Mouse (Mus musculus) kidney, embryonic 16.5 days (tissue): Measurements from ENCODE around the gene Fam102b. TPM values are rescaled to one million over a fixed set of nuclear protein-coding genes. Genes with fewer than 3 reads are reported as not detected.

Experiments
- ATAC-seq: fragments of 200-750 bp; cut with Nextera tagmentation; 2 replicates; pipeline ENCODE4 v1.8.0; 2017; ENCODE audit warnings: moderate TSS enrichment; ENCODE audit not compliant: low FRiP score, low TSS enrichment
- H3K27ac ChIP-seq: fragments of 300-500 bp; sonication (generic); 2 replicates; pipeline ENCODE4 v1.5.1; 2014; ENCODE audit warnings: low read length
- H3K27me3 ChIP-seq: fragments of 300-500 bp; sonication (generic); 2 replicates; pipeline ENCODE4 v1.6.1; 2014; ENCODE audit warnings: low read length, control low read depth, mixed read lengths; ENCODE audit not compliant: insufficient read depth
- H3K36me3 ChIP-seq: fragments of 300-500 bp; sonication (generic); 2 replicates; pipeline ENCODE4 v1.6.1; 2014; ENCODE audit warnings: low read length, control low read depth, mixed read lengths; ENCODE audit not compliant: insufficient read depth
- H3K4me1 ChIP-seq: fragments of 300-500 bp; sonication (generic); 2 replicates; pipeline ENCODE4 v1.6.1; 2014; ENCODE audit warnings: low read length, control low read depth, mixed read lengths; ENCODE audit not compliant: insufficient read depth
- H3K4me2 ChIP-seq: fragments of 300-500 bp; sonication (generic); replicated peaks from 2 replicates; pipeline ENCODE4 v1.6.1; 2014; ENCODE audit warnings: low read depth, low read length
- H3K4me3 ChIP-seq: fragments of 300-500 bp; sonication (generic); 2 replicates; pipeline ENCODE4 v1.5.1; 2014; ENCODE audit warnings: mild to moderate bottlenecking, low read length
- H3K9ac ChIP-seq: fragments of 300-500 bp; sonication (generic); replicated peaks from 2 replicates; pipeline ENCODE4 v1.6.1; 2014; ENCODE audit warnings: low read length
- H3K9me3 ChIP-seq: fragments of 300-500 bp; sonication (generic); 2 replicates; pipeline ENCODE4 v1.6.1; 2016; ENCODE audit warnings: low read length, control low read depth
- WGBS: fragments of 180-500 bp; shearing (Covaris S2); extraction: QIAGEN DNeasy Blood & Tissue Kit; methylation state at CpG from one replicate; pipeline ENCODE4 v1.1.7; 2014; 5-methylcytosine and 5-hydroxymethylcytosine counted together
- polyA plus RNA-seq: library from polyadenylated mRNA; unstranded; fragments of >200 nt; fragmentation: Nextera tagmentation; extraction: Ambion mirVana; gene quantifications from 2 replicates; pipeline ENCODE4 v1.2.1, GENCODE M21; 2015

The Fam102b gene
- polyA plus RNA-seq: 3.3 and 4.1 TPM in 2 replicates

DNA sequence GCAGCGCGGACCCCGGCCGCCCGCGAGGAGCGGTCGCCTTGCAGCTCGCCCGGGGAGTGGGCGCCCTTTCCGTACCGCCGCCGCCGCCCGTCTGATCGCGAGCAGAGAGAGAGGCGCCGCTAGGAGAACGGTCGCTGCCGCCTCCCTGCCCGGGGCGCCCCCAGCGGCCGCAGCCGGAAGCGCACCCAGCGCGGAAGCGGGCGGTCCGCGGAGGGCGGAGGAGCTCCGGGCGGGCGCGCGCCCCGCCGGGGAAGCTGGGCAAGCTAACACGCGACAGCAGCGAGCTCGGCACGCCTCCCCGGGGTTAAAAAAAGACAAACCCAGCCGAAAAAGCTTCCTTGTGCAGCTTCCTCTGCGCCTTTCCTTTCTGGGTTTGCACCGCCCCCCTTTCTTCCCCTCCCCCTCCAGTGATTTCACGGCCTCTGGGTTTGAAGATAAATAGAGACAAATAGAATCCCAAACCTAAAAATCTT, at the start of gene Fam102b:
TSS of gene Fam102b (minus strand) at position 93 of the 473 bp plus-strand sequence.
- ATAC-seq: peak; percentile 87
- H3K4me3 ChIP-seq: peak within 1 kb of the TSS; percentile 73
- H3K4me2 ChIP-seq: peak within 1 kb of the TSS; percentile 81
- peak within 1 kb of the TSS; percentile 88 for H3K9ac ChIP-seq
- no peaks in the 10 kb centered on the region for H3K36me3 ChIP-seq
- H3K27me3 ChIP-seq: no peaks in the 10 kb centered on the region
- peak within 1 kb of the TSS; percentile 41 for H3K27ac ChIP-seq
- WGBS: under 1% methylated on average over 49 of the region's 54 CpGs
- peaks cover 21% of the 10 kb centered on the region for H3K4me1 ChIP-seq
- no peaks in the 10 kb centered on the region for H3K9me3 ChIP-seq

DNA sequence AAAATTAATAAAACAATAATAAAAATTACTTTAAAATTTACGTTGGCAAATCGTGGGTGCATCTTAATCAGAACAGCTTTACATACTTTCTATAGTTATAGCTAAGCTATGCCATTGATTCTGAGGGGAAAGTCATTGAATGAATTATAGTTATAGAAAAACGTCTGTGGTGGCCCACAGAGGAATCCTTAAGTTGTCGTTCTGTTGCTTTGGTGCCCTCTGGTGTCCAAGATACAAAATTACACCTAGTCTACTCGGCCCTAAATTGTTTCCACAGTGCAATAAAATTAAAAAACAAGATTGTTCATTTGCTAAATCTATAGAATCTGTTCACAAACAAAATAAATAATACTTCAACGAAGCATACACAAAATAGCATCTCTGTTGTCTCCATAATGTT, 35.6 kb upstream of the Fam102b start:
- 1% methylated on average over 6 of the region's 6 CpGs for WGBS
- Histone ChIP-seq H3K9ac (no peak overlapping the region), H3K27me3 (no peaks in the 10 kb centered on the region), H3K36me3 (no peaks in the 10 kb centered on the region), H3K4me1 (no peaks in the 10 kb centered on the region), H3K4me2 (no peak overlapping the region), H3K4me3 (no peak overlapping the region), H3K9me3 (no peaks in the 10 kb centered on the region), H3K27ac (no peak overlapping the region)
- ATAC-seq: no peak

GRCm38 (mm10) chr3:109062391-109062790, 35.0 kb upstream of the Fam102b start:
- no peak overlapping the region for H3K27ac ChIP-seq
- WGBS: 57% methylated on average over 7 of the region's 7 CpGs
- no peaks in the 10 kb centered on the region for H3K9me3 ChIP-seq
- no peaks in the 10 kb centered on the region for H3K36me3 ChIP-seq
- no peaks in the 10 kb centered on the region for H3K4me1 ChIP-seq
- no peak overlapping the region for H3K9ac ChIP-seq
- no peak for ATAC-seq
- H3K27me3 ChIP-seq: no peaks in the 10 kb centered on the region
- H3K4me3 ChIP-seq: no peak overlapping the region
- H3K4me2 ChIP-seq: no peak overlapping the region

DNA sequence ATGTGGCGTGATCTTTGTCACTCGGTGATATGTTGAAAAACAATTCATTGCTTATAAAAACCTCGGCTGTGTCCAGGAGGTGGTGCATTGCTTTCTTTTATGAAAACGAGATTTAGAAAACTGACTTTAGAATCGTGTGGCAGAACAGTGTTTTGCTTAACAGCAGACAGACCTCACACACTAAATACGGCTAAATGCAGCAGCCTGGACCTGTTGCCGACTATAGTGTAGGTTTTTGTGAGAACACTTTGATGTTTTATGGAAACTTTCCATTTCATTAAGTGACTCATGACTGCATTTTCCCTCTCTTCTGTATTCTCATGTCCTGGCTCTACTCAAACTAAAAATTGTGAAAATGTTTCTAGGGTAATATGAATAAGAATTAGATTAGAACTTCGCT, 32.5 kb upstream of the Fam102b start:
- Histone ChIP-seq H3K27me3 (no peaks in the 10 kb centered on the region), H3K4me3 (no peak overlapping the region), H3K9me3 (no peaks in the 10 kb centered on the region), H3K4me1 (no peaks in the 10 kb centered on the region), H3K4me2 (no peak overlapping the region), H3K36me3 (no peaks in the 10 kb centered on the region), H3K9ac (no peak overlapping the region), H3K27ac (no peak overlapping the region)
- WGBS: 68% methylated on average over 8 of the region's 8 CpGs
- ATAC-seq: no peak

- H3K27ac ChIP-seq: no peak overlapping the region
- H3K9ac ChIP-seq: no peak overlapping the region
- H3K4me1 ChIP-seq: 0 out of 2 replicates have a peak, but pooled peaks cover 2% of the 10 kb centered on the region
- WGBS: 71% methylated on average over 6 of the region's 6 CpGs
- no peak for ATAC-seq
- H3K9me3 ChIP-seq: no peaks in the 10 kb centered on the region
- no peak overlapping the region for H3K4me2 ChIP-seq
- no peak overlapping the region for H3K4me3 ChIP-seq
- no peaks in the 10 kb centered on the region for H3K27me3 ChIP-seq
- H3K36me3 ChIP-seq: no peaks in the 10 kb centered on the region
These were observed 24.5 kb upstream of the Fam102b start for GRCm38 (mm10) chr3:109051946-109052331.

GRCm38 (mm10) chr3:109051056-109051945, 23.9 kb upstream of the Fam102b start:
- no peak overlapping the region for H3K4me2 ChIP-seq
- no peaks in the 10 kb centered on the region for H3K9me3 ChIP-seq
- H3K4me3 ChIP-seq: no peak overlapping the region
- 0 out of 2 replicates have a peak, but pooled peaks cover 2% of the 10 kb centered on the region for H3K4me1 ChIP-seq
- no peaks in the 10 kb centered on the region for H3K27me3 ChIP-seq
- H3K9ac ChIP-seq: no peak overlapping the region
- H3K27ac ChIP-seq: no peak overlapping the region
- no peak for ATAC-seq
- 32% methylated on average over 11 of the region's 11 CpGs for WGBS
- no peaks in the 10 kb centered on the region for H3K36me3 ChIP-seq

DNA sequence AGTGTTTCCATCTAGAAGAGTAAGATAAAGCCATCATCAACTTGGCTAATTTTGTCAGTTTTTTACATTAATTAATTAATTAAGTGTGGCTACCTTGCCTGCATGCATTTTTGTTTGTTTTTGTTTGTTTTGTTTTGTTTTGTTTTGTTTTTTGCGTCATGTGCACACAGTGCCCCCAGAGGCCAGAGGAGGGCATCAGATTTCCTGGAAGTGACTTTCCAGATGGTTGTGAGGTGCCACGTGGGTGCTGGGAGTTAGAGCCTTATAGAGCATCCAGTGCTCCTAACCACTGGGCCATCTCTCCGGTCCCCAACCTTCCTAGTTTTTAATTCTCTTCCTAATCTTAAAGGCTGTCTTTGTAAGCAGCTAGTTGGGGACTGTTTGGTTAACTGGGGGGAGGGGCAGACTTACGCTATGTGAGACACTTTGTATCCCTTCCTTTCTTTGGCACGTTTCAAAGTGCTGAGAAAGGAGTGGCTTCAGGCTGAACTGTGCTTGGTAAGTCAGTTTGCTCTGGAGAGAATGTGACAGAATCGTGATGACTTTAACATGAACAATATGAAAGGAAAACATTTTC, 20.4 kb upstream of the Fam102b start:
- Histone ChIP-seq H3K36me3 (no peaks in the 10 kb centered on the region), H3K4me2 (no peak overlapping the region), H3K4me1 (0 out of 2 replicates have a peak, but pooled peaks cover 2% of the 10 kb centered on the region), H3K27me3 (no peaks in the 10 kb centered on the region), H3K4me3 (no peak overlapping the region), H3K27ac (no peak overlapping the region), H3K9ac (no peak overlapping the region), H3K9me3 (no peaks in the 10 kb centered on the region)
- WGBS: 42% methylated on average over 6 of the region's 6 CpGs
- ATAC-seq: no peak

- ATAC-seq: no peak
- Histone ChIP-seq H3K9ac (no peak overlapping the region), H3K27me3 (no peaks in the 10 kb centered on the region), H3K36me3 (no peaks in the 10 kb centered on the region), H3K27ac (no peak overlapping the region), H3K9me3 (no peaks in the 10 kb centered on the region), H3K4me2 (no peak overlapping the region), H3K4me3 (no peak overlapping the region), H3K4me1 (0 out of 2 replicates have a peak, but pooled peaks cover 2% of the 10 kb centered on the region)
- WGBS: 74% methylated on average over 3 of the region's 3 CpGs
These were observed 19.0 kb upstream of the Fam102b start for GRCm38 (mm10) chr3:109046428-109046827.

GRCm38 (mm10) chr3:109043395-109043794, 16.0 kb upstream of the Fam102b start:
- H3K9ac ChIP-seq: no peak overlapping the region
- no peaks in the 10 kb centered on the region for H3K9me3 ChIP-seq
- no peaks in the 10 kb centered on the region for H3K27me3 ChIP-seq
- no peaks in the 10 kb centered on the region for H3K4me1 ChIP-seq
- H3K4me3 ChIP-seq: no peak overlapping the region
- no peaks in the 10 kb centered on the region for H3K36me3 ChIP-seq
- 72% methylated on average over 7 of the region's 7 CpGs for WGBS
- H3K27ac ChIP-seq: no peak overlapping the region
- H3K4me2 ChIP-seq: no peak overlapping the region
- ATAC-seq: no peak

DNA sequence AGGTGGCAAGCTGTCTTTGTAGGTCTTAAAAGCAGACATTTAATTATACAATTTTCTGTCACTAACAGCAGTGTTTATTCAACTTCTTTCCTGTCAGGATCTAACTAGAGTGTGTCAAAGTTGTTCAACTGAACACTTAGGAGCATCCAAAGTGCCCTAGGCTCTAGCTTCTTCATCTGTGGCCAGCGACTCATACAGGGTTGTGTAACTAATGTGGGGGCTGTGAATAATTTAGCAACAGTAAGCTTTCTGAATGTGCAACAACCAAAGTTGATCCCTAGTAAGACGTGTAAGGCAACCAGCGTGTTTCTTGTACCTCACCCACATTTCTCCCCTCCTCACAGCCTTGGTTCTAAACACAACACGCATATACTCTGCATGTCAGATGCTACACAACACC, 13.5 kb upstream of the Fam102b start:
- Histone ChIP-seq H3K9ac (no peak overlapping the region), H3K36me3 (no peaks in the 10 kb centered on the region), H3K4me3 (no peak overlapping the region), H3K9me3 (no peaks in the 10 kb centered on the region), H3K4me1 (no peaks in the 10 kb centered on the region), H3K27ac (no peak overlapping the region), H3K27me3 (no peaks in the 10 kb centered on the region), H3K4me2 (no peak overlapping the region)
- no peak for ATAC-seq
- WGBS: 87% methylated on average over 4 of the region's 4 CpGs
